Mouse (Mus musculus) lung, postnatal 0 days (tissue): ENCODE results near the gene Msi1. TPM values are rescaled to one million over a fixed set of nuclear protein-coding genes. Genes with fewer than 3 reads are reported as not detected.
A peak's percentile ranks its signal among the peaks of the same experiment; 100 is the strongest.

Experiments
- ATAC-seq: fragments of 200-750 bp; cut with Nextera tagmentation; 2 replicates; pipeline ENCODE4 v1.8.0; 2017; ENCODE audit warnings: moderate library complexity
- DNase-seq: peaks from one replicate; pipeline ENCODE4 v3.0.0-alpha.2; 2016; ENCODE audit warnings: low spot score
- H3K27ac ChIP-seq: fragments of 300-500 bp; sonication (generic); 2 replicates; pipeline ENCODE4 v1.5.1; 2014; ENCODE audit warnings: antibody characterized with exemption, mild to moderate bottlenecking, low read length, mixed read lengths
- H3K27me3 ChIP-seq: fragments of 300-500 bp; sonication (generic); replicated peaks from 2 replicates; pipeline ENCODE4 v1.6.1; 2014; ENCODE audit warnings: low read length, mixed read lengths; ENCODE audit not compliant: insufficient read depth
- H3K36me3 ChIP-seq: fragments of 300-500 bp; sonication (generic); 2 replicates; pipeline ENCODE4 v1.6.1; 2014; ENCODE audit warnings: low read length, mixed read lengths; ENCODE audit not compliant: insufficient read depth
- H3K4me1 ChIP-seq: fragments of 300-500 bp; sonication (generic); 2 replicates; pipeline ENCODE4 v1.6.1; 2014; ENCODE audit warnings: antibody characterized with exemption, low read depth, low read length, mixed read lengths; ENCODE audit not compliant: insufficient read depth
- H3K4me2 ChIP-seq: fragments of 300-500 bp; sonication (generic); replicated peaks from 2 replicates; pipeline ENCODE4 v1.6.1; 2014; ENCODE audit warnings: low read depth, mild to moderate bottlenecking, low read length, moderate library complexity, mixed read lengths
- H3K4me3 ChIP-seq: fragments of 300-500 bp; sonication (generic); 2 replicates; pipeline ENCODE4 v1.5.1; 2014; ENCODE audit warnings: low read depth, low read length
- H3K9ac ChIP-seq: fragments of 300-500 bp; sonication (generic); replicated peaks from 2 replicates; pipeline ENCODE4 v1.6.1; 2014; ENCODE audit warnings: low read depth, mild to moderate bottlenecking
- H3K9me3 ChIP-seq: fragments of 300-500 bp; sonication (generic); 2 replicates; pipeline ENCODE4 v1.6.1; 2016; ENCODE audit warnings: low read length, mixed read lengths
- CTCF ChIP-seq: IDR thresholded peaks from 2 replicates; pipeline ENCODE4 v1.5.1; 2016; ENCODE audit warnings: antibody characterized with exemption, mild to moderate bottlenecking
- EP300 ChIP-seq: IDR thresholded peaks from 2 replicates; pipeline ENCODE4 v1.6.1; 2016; ENCODE audit warnings: antibody characterized with exemption, mild to moderate bottlenecking, control low read depth
- WGBS: fragments of 180-500 bp; shearing (Covaris S2); extraction: QIAGEN DNeasy Blood & Tissue Kit; methylation state at CpG from one replicate; pipeline ENCODE4 v1.1.7; 2014; 5-methylcytosine and 5-hydroxymethylcytosine counted together
- polyA plus RNA-seq: library from polyadenylated mRNA; unstranded; fragments of >200 nt; fragmentation: Nextera tagmentation; extraction: Ambion mirVana; gene quantifications from 2 replicates; pipeline ENCODE4 v1.2.1, GENCODE M21; 2015

Gene Msi1
- polyA plus RNA-seq, 1 experiment from 2014 or later: 1.2 TPM

DNA sequence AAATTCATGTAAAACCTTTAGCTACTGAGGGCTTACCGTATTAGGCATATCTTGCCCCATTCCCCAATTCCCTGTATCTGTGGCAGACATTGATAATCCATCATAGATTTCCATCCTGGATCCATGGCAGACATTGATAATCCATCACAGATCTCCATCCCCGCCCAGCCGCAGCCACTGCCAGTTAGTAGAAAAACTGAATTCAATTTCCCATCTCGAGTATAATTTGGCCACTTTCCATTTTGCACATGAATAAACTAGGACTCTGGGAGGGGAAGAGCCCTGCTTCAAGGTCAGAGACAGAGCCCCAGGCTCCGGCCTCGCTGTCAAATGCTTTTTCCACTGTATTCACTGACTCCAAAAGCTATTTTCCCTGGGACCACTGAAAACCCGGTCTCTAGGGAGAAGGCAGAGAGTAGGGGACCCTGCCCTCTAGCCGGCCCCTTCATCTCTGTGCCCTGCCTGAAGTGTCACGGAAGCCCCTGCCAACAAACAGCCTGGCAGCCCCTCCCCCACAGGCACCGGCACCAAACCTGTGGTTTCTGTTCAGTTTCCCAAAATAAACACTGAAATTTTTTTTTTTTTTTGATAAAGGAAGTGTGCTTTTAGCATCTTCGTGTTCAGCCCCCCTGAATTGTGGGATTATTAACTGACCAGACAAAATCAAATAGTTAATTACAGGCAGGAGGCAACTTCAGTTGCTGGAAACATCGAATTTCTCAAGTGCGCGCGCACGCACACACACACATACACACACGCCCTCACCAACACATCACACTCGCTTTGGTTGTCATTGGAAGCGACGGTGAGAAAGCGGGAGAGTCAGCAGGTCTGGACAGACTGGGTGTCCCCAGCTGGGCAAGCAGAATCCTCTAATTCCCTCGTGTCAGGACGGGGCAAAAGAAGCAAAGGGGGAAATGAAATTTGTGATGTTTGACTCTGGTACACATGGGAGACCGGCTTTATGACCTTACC lies 14.0 kb upstream of the Msi1 start:
- no peak for ATAC-seq
- H3K9ac ChIP-seq: no peak overlapping the region
- no peak overlapping the region for H3K27ac ChIP-seq
- no peaks in the 10 kb centered on the region for H3K27me3 ChIP-seq
- no peaks in the 10 kb centered on the region for H3K36me3 ChIP-seq
- no peaks in the 10 kb centered on the region for H3K9me3 ChIP-seq
- no peaks in the 10 kb centered on the region for H3K4me1 ChIP-seq
- no peak for DNase-seq
- WGBS: 40% methylated on average over 24 of the region's 24 CpGs
- no peak for TF ChIP-seq CTCF
- TF ChIP-seq EP300: no peak
- peak overlapping the region; percentile 20; the same call in 1 of the 2 replicates for H3K4me3 ChIP-seq
- peak overlapping the region; percentile 42 for H3K4me2 ChIP-seq

DNA sequence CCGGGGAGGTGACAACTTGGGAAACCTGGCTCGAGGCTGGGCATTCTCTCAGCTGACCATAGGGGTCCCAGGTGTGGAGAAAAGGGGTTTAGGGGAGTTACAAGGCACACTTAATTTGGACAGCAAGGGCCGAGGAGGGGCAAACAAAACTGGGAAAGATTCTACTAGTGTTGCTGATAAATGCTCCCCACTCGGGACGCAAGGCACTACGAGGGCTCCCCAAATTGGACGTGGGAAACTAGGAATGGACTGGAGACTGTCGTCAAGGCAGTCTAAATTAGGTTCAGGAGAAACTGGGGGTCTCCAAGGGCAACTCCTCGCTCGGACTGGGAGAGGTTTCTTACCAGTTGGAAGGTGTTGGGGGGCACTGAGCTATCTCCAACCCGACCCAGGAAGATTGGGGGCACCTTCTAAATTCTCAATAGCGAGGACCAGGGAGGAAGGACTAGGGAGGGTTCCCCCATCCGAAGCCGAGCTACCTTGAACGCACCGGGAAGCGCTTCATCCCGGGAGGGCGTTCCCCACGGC lies 504 bp upstream of the Msi1 start:
- DNase-seq (no peak), ATAC-seq (no peak)
- no peak for TF ChIP-seq CTCF
- no peak for TF ChIP-seq EP300
- 2% methylated on average over 20 of the region's 20 CpGs for WGBS
- H3K27ac ChIP-seq: no peak overlapping the region
- peak overlapping the region; percentile 61 for H3K4me3 ChIP-seq
- no peaks in the 10 kb centered on the region for H3K36me3 ChIP-seq
- no peaks in the 10 kb centered on the region for H3K9me3 ChIP-seq
- H3K4me2 ChIP-seq: peak overlapping the region; percentile 99
- 0 out of 2 replicates have a peak, but pooled peaks cover 5% of the 10 kb centered on the region for H3K27me3 ChIP-seq
- no peak overlapping the region for H3K9ac ChIP-seq
- no peaks in the 10 kb centered on the region for H3K4me1 ChIP-seq

DNA sequence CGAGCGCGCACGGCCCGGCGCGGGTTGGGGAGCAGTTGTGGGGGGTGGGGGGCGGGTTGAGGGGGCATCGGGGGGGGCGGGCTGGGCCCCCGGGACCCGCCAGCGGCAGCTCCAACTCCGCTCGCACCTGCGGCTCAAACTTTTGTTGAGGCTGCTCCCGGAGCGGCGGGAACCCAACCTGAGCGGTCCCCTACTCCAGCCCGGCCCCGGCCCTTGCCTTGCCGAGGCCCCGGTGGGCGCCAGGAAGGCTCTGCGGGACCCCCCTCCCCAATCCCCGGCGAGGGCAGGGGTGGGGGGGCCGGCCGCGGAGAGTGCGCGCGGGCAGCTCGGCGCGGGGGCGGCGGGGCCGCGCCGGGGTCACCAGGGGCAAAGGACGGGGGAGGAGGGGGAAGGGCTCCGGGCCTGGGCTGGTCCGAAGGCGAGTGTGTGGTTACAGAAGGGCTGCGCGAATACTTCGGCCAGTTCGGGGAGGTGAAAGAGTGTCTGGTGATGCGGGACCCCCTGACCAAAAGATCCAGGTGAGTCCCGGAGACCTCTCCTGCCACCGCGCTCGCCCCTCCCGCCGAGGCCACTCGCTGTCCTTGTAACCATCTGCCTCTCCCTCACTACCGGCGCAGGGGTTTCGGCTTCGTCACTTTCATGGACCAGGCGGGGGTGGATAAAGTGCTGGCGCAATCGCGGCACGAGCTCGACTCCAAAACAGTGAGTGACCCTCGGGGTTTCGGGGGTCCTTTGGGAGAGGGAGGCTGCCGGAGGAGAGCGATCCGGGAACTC lies 975 bp downstream of the Msi1 start:
- peak overlapping the region; percentile 61 for H3K4me3 ChIP-seq
- H3K9ac ChIP-seq: peak overlapping the region; percentile 19; the same call in 1 of the 2 replicates
- no peak for DNase-seq
- WGBS: 3% methylated on average over 52 of the region's 73 CpGs
- no peak overlapping the region for H3K27ac ChIP-seq
- 0 out of 2 replicates have a peak, but pooled peaks cover 5% of the 10 kb centered on the region for H3K27me3 ChIP-seq
- peak overlapping the region; percentile 99 for H3K4me2 ChIP-seq
- H3K36me3 ChIP-seq: no peaks in the 10 kb centered on the region
- TF ChIP-seq EP300 (no peak), CTCF (no peak)
- no peaks in the 10 kb centered on the region for H3K9me3 ChIP-seq
- no peaks in the 10 kb centered on the region for H3K4me1 ChIP-seq
- peak; percentile 22; the same call in 1 of the 2 replicates for ATAC-seq

DNA sequence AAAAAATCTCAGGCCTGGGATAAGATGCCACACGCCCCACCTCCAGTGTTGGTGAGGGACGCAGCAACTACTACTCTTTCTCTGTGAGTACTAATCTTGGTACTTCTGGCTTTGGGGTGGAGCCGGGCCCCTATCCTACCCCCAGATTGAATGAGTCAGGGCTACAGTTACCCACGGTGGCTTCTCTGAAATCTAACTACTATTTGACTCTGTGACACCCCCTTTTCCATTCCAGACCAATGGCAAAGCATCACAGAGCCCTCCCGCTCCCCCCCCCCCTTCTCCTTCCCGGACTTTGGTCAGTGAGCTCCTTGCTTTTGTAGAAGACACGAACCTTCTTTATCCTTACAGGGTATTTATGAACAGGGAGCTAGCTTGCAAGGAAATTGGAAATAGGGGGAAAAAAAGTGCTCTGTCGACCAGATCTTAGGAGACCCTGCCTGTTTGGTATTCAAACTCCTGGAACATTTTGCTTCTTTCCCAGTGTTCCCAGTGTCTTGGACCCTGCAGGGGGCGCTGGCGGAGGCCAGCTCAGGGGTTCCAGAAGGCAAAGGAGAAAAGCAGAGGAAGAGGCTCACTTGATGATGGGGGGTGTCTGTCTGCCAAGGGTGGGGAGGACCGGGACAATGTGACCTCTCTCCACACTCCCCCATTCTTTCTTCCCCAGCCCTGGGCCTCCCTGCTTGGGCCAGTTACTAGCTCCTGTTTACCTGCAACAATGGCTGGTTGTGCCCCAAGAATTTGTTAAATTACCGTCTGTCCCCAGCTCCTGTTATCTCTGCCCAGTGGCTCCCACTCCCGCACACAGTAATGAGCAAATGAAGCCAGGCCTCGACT lies 1.9 kb downstream of the Msi1 start:
- Histone ChIP-seq H3K9me3 (no peaks in the 10 kb centered on the region), H3K27me3 (0 out of 2 replicates have a peak, but pooled peaks cover 5% of the 10 kb centered on the region), H3K4me3 (no peak overlapping the region), H3K27ac (no peak overlapping the region), H3K4me2 (peak overlapping the region; percentile 99), H3K36me3 (no peaks in the 10 kb centered on the region), H3K4me1 (no peaks in the 10 kb centered on the region; the same call in 1 of the 2 replicates), H3K9ac (no peak overlapping the region)
- ATAC-seq (no peak), DNase-seq (peak; percentile 27)
- 25% methylated on average over 14 of the region's 14 CpGs for WGBS
- TF ChIP-seq EP300: no peak
- TF ChIP-seq CTCF: peak; percentile 53

DNA sequence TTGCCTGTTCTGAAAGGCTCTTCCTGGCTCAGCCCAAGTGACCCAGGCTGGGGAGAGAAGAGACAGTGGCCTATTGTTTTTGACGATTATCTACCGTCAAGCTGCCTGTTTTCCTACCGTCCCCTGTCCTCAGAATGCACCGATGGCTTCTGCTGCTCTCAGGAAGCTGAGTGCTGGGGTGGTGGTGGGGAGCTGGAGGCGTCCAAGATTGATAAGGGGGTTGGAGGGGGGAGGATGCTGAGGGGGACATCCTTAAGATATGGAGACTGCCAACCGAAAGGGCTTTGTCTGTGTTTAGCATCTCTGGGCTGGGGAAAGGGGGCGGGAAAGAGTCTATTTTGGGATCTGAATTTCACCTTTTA lies 2.5 kb downstream of the Msi1 start:
- Histone ChIP-seq H3K9me3 (no peaks in the 10 kb centered on the region), H3K9ac (no peak overlapping the region), H3K36me3 (no peaks in the 10 kb centered on the region), H3K4me2 (no peak overlapping the region), H3K4me1 (no peaks in the 10 kb centered on the region; the same call in none of the 2 replicates), H3K4me3 (no peak overlapping the region), H3K27me3 (0 out of 2 replicates have a peak, but pooled peaks cover 5% of the 10 kb centered on the region), H3K27ac (no peak overlapping the region)
- ATAC-seq (no peak), DNase-seq (no peak)
- no peak for TF ChIP-seq EP300
- 46% methylated on average over 7 of the region's 7 CpGs for WGBS
